Mouse (Mus musculus) fibroblast of lung, adult 2 months (primary cell): Measurements from ENCODE around the gene Pde4b.

Experiments
- DNase-seq: peaks from one replicate; pipeline ENCODE4 v3.0.0-alpha.2; 2011; ENCODE audit warnings: low read depth

Pde4b gene

GRCm38 (mm10) chr4:102538793-102539192 lies 451.4 kb downstream of the Pde4b start:
- DNase-seq: no peak

- peak; percentile 28 for DNase-seq
Observed at GRCm38 (mm10) chr4:102539598-102540180, 452.3 kb downstream of the Pde4b start.

DNA sequence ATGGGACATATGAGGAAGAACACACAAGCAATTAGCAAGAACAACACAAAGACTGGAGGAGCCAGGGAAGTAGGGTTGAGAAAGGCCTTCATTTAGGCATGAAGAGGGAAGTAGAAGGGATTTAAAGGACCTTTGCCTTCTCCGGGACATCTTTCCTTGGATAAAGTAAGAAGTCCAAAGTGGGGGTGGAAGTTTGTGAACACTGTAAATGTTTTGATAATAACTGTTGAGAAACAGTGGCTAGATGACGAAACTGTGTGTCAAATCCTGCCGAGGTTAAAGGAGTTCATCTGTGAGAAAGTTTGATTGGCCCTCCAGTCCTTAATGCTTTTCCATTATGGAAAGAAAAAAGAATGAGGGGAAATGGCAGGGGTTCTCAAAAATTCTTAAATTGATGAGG lies 455.6 kb downstream of the Pde4b start:
- no peak for DNase-seq

- peak; percentile 87 for DNase-seq
Observed at GRCm38 (mm10) chr4:102545226-102545625, 457.9 kb downstream of the Pde4b start.

GRCm38 (mm10) chr4:102555566-102555965 lies 468.2 kb downstream of the Pde4b start:
- no peak for DNase-seq

DNA sequence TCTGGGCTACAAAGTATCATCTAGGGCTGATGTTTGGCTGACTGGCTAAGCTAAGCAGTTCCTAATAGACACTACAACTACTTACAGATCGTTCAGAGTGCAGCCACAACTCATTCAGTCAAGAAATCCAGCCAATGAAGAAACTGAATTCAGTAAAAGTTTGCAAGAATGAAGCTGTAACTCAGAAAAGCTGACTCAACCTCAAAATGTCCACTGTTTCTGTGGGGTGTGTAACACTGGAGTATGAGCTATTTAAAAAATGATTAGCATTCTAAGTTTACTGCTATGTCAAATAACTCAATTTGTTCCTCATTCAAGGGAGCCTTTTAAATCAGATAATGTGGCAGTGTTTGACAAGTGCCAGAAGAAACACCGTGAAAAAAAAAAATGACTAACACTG lies 469.7 kb downstream of the Pde4b start:
- no peak for DNase-seq

DNA sequence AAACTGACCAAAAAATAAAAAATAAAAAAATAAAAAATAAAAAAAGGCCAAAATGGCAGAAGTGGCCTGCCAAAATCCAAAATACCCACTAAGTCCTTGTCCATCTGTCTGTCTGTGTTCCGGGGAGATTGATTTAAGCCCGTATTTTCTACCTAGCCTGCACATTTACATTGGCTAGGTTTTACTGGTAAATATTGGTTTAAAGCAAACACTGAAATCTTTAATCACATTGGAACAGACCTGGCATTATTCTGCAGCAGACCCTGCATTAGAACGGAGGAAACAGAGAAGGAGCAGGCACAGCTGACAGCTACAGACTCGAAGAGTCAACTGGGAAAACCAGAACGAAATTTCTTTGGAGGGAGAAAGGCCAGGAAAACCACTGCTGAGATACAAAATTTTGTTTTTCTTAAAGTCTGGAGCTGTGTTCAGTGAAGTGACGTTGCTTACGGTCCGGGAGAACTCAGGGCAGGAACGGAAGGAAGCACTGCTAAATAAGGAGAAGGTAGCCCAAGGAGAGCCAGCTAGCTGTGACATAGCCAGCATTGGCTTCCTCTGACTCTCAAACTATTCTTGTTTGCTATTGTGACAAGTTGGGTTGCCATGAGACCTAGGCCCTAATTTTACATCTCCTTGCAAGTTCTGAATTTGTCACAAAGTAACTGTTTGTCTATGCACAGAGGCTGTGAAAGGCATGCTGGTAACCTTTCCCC lies 470.3 kb downstream of the Pde4b start:
- DNase-seq: no peak

DNA sequence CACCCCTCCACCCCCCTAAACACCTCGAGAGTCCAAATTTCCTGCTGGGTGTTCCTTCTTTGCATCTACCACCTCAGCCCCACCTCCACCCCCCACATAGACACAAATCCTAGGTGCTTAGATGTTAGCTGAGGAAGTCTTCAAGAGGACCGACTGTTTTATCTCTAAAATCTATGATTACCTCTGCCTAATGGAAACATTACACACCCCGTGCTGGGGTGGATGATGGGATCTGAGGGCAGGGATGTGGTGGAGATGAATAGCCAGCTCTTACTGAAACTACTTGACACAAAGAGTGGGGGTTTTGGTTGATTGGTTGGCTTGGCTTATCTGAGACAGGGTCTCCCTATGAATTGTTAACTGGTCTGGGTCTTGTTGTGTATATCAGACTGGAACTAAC lies 471.0 kb downstream of the Pde4b start:
- DNase-seq: no peak

GRCm38 (mm10) chr4:102560676-102561280 lies 473.4 kb downstream of the Pde4b start:
- no peak for DNase-seq

DNA sequence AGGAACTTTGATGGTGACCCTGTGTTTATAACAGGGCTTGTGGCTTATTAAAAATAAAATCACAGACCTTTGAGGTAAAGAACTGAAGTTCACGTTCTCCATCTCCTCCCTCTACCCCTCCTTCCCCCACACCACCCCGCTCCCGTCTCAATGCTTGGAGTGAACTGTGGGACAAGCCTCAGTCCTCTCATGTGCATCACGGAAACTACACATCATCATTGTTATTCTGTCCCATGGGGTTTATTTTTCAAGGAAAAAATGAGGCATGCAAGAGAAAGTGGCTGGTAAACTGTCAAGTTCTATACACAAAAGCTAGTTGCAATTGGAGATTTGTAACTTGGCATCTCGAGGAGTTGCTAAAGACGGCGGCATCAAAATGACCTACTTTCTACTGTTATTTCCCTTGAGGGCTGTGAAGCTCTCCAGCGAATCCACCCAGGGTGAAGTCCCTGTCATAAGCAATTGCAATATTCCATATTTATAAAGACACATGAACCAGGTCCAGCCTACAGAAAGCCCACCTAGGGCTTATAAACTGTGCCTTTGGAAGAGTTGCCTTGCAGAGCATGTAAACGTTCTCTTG lies 476.0 kb downstream of the Pde4b start:
- no peak for DNase-seq

DNA sequence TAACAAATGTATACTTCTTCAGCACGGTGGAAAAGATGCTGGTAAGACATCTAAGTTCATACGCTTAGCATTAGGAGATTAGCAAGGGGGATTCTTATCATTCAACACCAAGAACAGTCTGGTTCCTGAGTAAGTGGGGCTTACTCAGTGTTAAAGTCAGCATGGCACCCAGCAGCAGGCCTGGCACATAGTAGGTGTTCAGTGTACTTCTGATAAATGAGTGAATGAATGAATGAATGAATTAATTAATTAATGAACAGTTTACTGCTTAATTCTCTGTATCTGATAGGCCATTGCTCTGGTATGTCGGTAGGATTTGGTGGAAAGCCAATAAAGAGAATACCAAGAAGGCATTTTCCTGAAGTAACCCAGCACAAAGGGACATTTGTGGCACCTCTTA lies 476.9 kb downstream of the Pde4b start:
- DNase-seq: no peak

DNA sequence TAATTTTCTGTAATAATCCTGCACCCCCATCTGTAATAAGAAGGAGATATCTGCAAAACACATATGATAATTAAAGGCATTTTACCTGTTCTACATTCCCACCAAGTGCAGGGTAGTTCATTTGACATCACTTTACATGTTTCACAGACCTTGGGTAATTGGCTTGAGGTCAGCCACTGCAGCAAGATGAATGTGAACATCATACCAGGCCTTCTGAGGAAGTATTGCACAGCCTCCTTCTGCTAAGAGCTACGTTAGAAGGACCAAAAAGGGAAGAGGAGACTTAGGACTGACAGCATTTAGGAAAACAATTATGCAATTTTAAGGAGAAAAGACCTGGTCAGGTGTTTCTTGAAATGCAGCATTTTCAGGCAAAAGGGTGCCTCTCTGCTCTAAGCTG lies 479.1 kb downstream of the Pde4b start:
- no peak for DNase-seq

GRCm38 (mm10) chr4:102567111-102567510 lies 479.8 kb downstream of the Pde4b start:
- no peak for DNase-seq

GRCm38 (mm10) chr4:102567676-102568254 lies 480.4 kb downstream of the Pde4b start:
- DNase-seq: no peak

DNA sequence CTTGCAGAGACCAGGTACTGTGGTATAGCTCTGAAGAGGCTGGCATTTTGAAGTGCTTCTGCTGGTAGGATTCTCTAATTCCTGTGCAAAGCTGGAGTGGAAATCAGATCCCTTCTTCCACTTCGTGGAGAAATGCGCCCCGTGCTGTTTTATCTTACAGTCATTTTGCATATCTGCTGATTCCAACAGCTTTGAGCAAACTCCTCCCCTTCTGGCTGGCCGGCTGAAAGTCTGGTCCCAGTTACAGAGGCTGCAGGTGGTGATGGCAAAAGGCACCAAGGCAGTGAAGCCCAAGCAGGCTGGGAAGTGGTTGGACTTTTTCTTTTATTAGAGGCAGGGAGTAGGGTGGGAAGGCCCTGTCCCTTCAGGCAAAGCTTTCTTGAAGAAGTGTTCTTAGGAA lies 481.2 kb downstream of the Pde4b start:
- peak; percentile 77 for DNase-seq

DNA sequence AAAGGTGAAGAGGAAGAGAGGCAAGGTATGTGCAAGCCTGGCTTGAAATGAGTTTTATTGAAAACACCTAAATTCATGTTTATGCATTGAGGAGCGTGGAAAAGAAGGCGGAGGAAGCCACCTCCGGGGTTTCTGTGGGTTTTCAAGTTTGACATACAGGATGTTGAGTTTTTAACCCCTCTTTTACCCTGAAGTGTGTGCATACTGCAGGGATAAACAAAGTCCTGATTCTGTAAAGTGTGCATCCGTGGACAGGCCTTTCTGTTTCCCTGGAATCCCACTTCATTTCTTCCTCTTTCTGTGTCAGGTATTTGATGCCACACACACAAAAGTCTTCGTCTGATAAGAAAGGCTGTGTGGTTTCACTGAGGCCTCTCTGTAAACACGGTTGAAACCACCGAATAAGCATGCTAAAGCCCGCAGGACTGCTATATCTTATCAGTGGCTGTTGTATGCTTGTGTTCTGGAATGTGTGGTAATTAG lies 481.8 kb downstream of the Pde4b start:
- DNase-seq: no peak

- DNase-seq: peak; percentile 77
Observed at GRCm38 (mm10) chr4:102569950-102570765, 482.8 kb downstream of the Pde4b start.

- DNase-seq: no peak
Observed at GRCm38 (mm10) chr4:102570766-102571411, 483.5 kb downstream of the Pde4b start.

DNA sequence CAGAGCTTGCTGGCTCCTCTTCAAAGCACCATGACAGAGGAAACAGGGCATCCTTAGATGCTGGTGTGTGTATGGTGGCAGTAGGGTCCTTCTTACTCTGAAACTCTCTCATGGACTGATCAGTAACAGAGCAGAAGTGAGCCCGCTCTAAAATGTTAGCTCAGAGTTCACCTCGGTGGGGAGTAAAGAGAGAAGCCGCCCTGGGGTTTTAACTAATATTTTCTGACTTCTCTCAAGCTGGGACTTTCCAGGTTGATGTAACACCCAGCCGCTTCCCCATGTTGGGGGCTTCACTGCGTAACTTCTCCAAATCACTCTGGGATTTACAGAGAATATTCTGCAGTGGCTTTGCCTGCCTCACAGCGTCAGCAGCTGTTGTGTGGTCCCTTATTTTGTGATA lies 484.7 kb downstream of the Pde4b start:
- no peak for DNase-seq

- DNase-seq: no peak
Observed at GRCm38 (mm10) chr4:102572591-102572990, 485.2 kb downstream of the Pde4b start.

- no peak for DNase-seq
Observed at GRCm38 (mm10) chr4:102573361-102573781, 486.0 kb downstream of the Pde4b start.
